Mouse (Mus musculus) mesoderm, embryonic 11.5 days (tissue): Measurements from ENCODE around the gene Trpm8.

Experiments
- DNase-seq: peaks from one replicate; pipeline ENCODE4 v3.0.0-alpha.2; 2012; ENCODE audit warnings: low read depth, low spot score

Gene Trpm8

GRCm38 (mm10) chr1:88355681-88356080 lies 78.2 kb downstream of the Trpm8 start:
- no peak for DNase-seq

- DNase-seq = no peak
Measured at GRCm38 (mm10) chr1:88356616-88357015, 79.2 kb downstream of the Trpm8 start.

GRCm38 (mm10) chr1:88357458-88358090 lies 80.1 kb downstream of the Trpm8 start:
- peak; percentile 90 for DNase-seq

- no peak for DNase-seq
Measured at GRCm38 (mm10) chr1:88358102-88358654, 80.7 kb downstream of the Trpm8 start.

- no peak for DNase-seq
Measured at GRCm38 (mm10) chr1:88361085-88361484, 83.6 kb downstream of the Trpm8 start.

- DNase-seq = no peak
Measured at GRCm38 (mm10) chr1:88366881-88367644, 89.6 kb downstream of the Trpm8 start.

- DNase-seq = no peak
Measured at GRCm38 (mm10) chr1:88378446-88378845, 101.0 kb downstream of the Trpm8 start.

- no peak for DNase-seq
Measured at GRCm38 (mm10) chr1:88391632-88392031, 114.2 kb downstream of the Trpm8 start.

- no peak for DNase-seq
Measured at GRCm38 (mm10) chr1:88393321-88393720, 115.9 kb downstream of the Trpm8 start.

GRCm38 (mm10) chr1:88403378-88403777 lies 125.9 kb downstream of the Trpm8 start:
- peak; percentile 19 for DNase-seq

GRCm38 (mm10) chr1:88406078-88406806 lies 128.8 kb downstream of the Trpm8 start:
- DNase-seq = peak; percentile 29

GRCm38 (mm10) chr1:88406807-88407198 lies 129.3 kb downstream of the Trpm8 start, which contains the start of gene Spp2:
Gene Spp2 (plus strand): TSS chr1:88406961.
- no peak for DNase-seq

- no peak for DNase-seq
Measured at GRCm38 (mm10) chr1:88408340-88408739, 130.9 kb downstream of the Trpm8 start.

GRCm38 (mm10) chr1:88412013-88412412 lies 134.6 kb downstream of the Trpm8 start:
- DNase-seq = no peak

GRCm38 (mm10) chr1:88418943-88419342 lies 141.5 kb downstream of the Trpm8 start:
- no peak for DNase-seq

- no peak for DNase-seq
Measured at GRCm38 (mm10) chr1:88422045-88422444, 144.6 kb downstream of the Trpm8 start.

- no peak for DNase-seq
Measured at GRCm38 (mm10) chr1:88422846-88423395, 145.5 kb downstream of the Trpm8 start.

- DNase-seq = peak; percentile 84
Measured at GRCm38 (mm10) chr1:88424602-88425252, 147.3 kb downstream of the Trpm8 start.

- no peak for DNase-seq
Measured at GRCm38 (mm10) chr1:88427987-88428741, 150.7 kb downstream of the Trpm8 start.

- peak; percentile 22 for DNase-seq
Measured at GRCm38 (mm10) chr1:88429413-88429812, 152.0 kb downstream of the Trpm8 start.

GRCm38 (mm10) chr1:88431262-88431661 lies 153.8 kb downstream of the Trpm8 start:
- DNase-seq = no peak
